Mouse (Mus musculus) adrenal gland, postnatal 14 days (tissue): ENCODE data around the gene Cog5. TPM values are rescaled to one million over a fixed set of nuclear protein-coding genes. Genes with fewer than 3 reads are reported as not detected.

Experiments
- DNase-seq: peaks from one replicate; pipeline ENCODE4 v3.0.0; 2021; ENCODE audit warnings: mixed read lengths
- total RNA-seq: library from RNA; stranded (reverse); gene quantifications from 2 replicates; pipeline ENCODE4 v1.2.3, GENCODE M21; 2021

Cog5 gene
- total RNA-seq, 1 experiment from 2014 or later: 35.3 TPM

- no peak for DNase-seq
These were observed 55.0 kb downstream of the Cog5 start for GRCm38 (mm10) chr12:31709665-31710064.

- no peak for DNase-seq
These were observed 57.6 kb downstream of the Cog5 start for GRCm38 (mm10) chr12:31712233-31712632.

GRCm38 (mm10) chr12:31712727-31713126 lies 58.1 kb downstream of the Cog5 start:
- DNase-seq: no peak

DNA sequence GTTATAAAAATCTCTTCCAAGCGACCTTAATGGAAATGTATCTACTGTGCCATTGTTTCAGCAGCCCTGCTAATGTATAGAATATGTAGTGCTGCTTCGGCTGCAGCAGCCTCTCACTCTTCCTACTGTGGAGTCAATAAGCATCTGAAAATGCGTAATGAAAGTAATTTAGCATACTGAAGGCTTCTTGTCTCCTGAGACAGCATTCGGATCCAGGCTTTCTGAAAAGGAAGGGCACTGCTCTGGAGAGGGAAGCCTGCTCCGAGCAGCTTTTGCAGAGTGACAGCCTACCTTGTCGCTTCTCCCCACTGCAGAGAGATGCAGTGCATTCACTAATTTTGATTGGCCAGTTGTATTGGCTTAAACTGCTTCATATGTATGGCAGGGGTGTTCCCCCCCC lies 58.9 kb downstream of the Cog5 start, which contains the start of gene Gpr22:
TSS of gene Gpr22 (minus strand) at position 348 of the 400 bp plus-strand sequence.
- DNase-seq: no peak

GRCm38 (mm10) chr12:31714070-31714469 lies 59.4 kb downstream of the Cog5 start:
- no peak for DNase-seq

- peak; percentile 26 for DNase-seq
These were observed 65.1 kb downstream of the Cog5 start for GRCm38 (mm10) chr12:31719586-31720275.

DNA sequence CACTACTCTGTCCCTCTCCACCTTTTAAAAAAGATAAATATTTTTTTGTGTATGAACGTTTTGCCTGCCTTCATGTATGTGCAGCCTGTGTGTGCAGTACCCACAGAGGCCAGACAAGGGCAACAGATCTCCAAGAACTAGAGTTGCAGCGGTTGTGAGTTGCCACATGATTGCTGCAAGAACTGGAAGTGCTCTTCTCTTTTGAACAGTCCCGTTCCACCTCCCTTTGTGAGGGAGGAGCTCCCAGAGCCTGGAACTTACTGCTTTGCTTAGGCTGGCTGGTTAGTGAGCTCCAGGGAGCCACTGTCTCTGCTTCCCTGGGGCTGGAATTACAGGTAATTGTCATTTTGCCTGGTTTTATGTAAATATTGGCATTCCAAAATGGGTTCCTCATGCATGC lies 69.9 kb downstream of the Cog5 start:
- no peak for DNase-seq

DNA sequence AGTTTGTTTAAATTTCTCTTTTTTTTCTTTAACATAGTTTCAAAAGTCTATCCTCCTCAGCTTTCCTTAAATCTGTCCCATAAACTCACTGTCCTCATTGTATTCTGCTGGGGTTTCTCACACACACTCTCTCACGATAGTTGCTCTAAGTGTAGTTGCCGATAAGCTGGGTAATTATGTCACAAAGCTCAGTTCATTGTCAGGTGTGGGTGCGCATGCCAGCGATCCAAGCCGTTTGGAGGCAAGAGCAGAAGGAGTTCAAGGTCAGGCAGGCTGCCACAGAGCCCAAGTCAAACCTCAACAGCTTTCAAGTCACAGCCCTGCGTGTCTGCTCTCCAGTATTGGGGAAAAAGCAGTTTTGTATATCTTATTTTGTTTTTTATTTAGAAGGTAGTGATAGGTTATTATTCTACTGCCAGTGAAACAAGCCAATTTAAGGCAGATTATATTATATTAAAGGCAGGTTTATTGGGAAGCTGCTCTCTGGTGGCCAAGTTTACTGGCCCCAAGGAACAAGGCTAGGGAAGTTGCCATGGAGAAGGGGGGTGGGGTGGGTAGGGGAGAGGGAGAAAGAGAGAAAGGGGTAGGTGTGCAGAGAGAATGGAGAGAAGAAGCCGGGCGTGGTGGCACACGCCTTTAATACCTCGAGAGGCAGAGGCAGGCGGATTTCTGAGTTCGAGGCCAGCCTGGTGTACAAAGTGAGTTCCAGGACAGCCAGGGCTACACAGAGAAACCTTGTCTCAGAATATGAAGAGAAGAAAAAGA lies 71.0 kb downstream of the Cog5 start:
- peak; percentile 54 for DNase-seq

DNA sequence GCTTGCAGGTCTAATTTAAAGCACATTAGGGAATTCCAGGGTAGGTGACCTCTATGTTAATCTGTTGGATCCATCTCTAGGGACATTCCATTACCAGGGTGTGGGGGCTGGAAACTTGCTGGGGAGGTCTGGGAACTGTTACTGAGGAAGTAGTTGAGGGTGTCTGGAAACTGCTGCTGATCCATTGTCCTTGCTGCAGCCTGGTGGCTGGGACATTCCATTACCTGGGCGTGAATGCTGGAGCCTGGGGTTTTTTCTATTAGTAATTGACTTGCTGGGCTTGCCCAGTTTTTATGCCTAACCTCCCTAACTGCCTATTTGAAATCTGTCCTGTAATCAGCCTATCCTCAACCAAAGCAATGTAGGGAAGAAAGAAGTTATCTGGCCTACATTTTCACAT lies 72.0 kb downstream of the Cog5 start:
- no peak for DNase-seq

GRCm38 (mm10) chr12:31730126-31730525 lies 75.5 kb downstream of the Cog5 start:
- DNase-seq: no peak

DNA sequence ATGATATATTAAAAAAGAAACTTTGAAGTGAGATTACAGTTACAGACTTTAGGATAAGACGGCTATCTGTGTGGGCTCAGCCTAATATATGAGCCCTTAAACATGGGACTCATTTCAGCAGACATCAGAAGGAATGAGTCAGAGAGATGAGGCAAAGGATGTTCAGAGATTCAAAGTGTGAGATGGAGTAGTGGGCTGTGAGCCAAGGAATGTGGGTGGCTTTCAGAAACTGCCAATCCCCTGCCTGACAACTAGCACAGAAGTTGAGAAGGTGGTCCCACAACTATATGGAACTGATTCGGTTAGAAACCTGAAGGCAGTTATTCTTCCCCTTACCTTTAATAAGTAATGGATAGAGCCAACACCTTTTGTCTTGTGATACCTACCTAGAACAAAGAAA lies 79.9 kb downstream of the Cog5 start:
- DNase-seq: no peak

- no peak for DNase-seq
These were observed 92.6 kb downstream of the Cog5 start for GRCm38 (mm10) chr12:31747301-31747700.

- DNase-seq: no peak
These were observed 95.2 kb downstream of the Cog5 start for GRCm38 (mm10) chr12:31749846-31750245.

DNA sequence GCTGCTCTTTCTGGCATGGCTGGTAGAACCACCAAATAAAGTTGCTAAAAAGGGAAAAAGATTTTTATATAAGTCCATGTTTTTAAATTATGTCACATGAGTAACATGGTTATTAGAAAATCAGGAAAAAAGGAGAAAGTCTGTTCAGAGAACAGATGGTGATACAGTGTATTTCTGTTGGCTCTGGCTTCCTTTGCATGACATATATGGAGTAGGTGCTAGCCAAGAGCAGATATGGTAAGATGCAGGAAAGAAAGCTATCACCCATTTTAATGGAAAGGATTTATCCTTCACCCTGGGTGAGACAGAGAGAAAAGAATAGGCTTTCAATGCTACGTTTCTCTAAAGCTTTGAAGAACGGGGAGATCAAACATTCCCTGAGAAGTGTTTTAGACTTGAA lies 99.8 kb downstream of the Cog5 start:
- no peak for DNase-seq

- DNase-seq: no peak
These were observed 101.5 kb downstream of the Cog5 start for GRCm38 (mm10) chr12:31755885-31756755.

GRCm38 (mm10) chr12:31773612-31774011 lies 118.9 kb downstream of the Cog5 start:
- no peak for DNase-seq

DNA sequence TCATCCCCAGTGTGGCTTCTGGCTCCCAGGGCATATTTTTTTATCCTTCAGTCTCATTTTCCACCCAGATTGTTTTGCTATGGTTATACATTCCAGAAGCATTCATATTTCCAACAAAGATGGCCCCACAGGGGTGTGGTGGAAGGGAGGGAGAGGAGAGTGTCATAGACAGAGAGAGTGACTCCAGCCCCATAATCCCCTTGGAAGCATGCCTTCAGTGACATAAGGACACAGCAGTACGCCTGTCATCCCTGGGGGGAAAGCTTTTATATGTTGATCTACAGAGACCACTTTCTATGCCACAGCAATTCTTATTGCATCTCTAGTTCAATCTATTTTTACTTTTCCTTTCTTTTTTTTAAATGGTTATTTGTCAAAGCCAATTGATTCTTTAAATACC lies 129.6 kb downstream of the Cog5 start:
- DNase-seq: no peak

GRCm38 (mm10) chr12:31788530-31788929 lies 133.9 kb downstream of the Cog5 start:
- DNase-seq: no peak

DNA sequence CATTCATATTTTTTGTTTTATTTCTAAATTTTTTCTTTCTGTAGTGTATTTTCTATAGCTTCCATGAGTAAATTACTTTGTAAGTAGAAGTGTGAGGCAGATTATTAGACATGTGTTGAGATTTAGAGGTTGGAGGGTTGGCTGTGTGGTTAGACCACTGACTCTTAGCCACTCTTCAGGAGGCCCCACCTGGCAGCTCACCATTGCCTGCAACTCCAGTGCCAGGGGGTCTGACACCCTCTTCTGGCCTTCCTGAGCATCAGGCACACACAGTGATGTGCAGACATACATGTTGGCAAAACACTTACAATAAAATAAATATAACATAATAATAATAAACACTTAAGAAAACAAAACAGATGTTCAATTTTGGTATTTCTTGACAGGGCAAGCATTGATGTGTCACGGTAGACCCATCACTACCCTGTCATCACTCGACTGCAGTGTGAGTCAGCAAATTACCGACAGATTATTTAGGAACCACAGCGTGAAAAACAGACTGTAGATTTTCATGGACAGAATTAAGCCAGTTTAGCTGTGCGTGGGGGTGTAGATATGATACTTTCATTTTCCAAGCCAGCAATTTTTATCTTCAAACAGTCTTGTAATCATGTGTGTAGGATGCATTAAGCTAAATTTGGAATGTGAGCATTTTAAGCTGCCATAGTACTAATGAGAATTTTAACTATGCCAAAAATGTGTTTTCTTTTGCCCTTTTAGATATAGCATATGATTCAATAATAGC lies 151.9 kb downstream of the Cog5 start:
- no peak for DNase-seq

GRCm38 (mm10) chr12:31818051-31818461 lies 163.4 kb downstream of the Cog5 start:
- no peak for DNase-seq

DNA sequence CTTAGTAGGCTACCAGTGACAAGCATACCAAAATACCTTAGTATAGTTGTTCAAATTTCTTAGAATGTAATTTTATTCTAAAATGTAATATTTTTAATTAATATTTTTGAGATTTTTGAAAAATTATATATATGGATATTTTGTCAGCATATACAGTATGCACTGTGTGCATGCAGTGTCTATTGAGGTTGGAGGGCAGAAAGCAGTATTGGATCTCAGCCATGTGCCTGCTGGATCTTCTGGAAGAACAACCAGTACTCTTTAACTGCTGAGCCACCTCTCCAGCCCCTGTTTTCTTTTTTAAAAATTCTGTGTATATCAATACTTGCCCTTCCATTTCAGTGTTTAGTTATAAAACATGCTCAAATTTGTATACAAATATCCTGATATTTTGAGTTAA lies 164.4 kb downstream of the Cog5 start:
- DNase-seq: no peak

DNA sequence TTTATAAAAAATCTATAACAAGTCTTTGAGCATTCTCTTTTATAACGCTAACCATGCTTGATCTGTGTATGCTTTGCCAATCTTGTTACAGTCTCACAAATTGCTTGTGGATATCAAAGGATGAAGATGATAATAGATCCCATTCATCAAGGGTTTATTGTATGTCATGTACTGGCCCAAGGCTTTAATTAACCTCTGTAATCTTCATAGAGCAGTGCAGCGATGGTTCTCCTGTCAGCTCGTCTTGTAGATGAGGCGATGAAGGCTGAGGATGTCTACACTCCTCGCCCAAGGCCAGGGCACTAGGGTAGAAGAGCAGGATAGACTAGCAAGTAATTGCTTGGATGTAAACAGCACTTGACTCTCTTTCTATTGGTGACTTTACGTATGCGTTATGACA lies 164.9 kb downstream of the Cog5 start:
- no peak for DNase-seq
